Mouse (Mus musculus) urinary bladder, adult 18-20 months (tissue): ENCODE data around the gene 1700025B11Rik.
"Not testable (repeated sequence)": the region's sequence is repeated elsewhere in the genome, so short reads cannot be mapped to it uniquely, and the experiment has no call there.

Experiments
- DNase-seq, 2 experiments: peaks; one replicate each; pipeline ENCODE4 v3.0.0; 2022; ENCODE audit warnings: low spot score in 2 of 2, mixed read lengths in 2 of 2

1700025B11Rik gene

DNA sequence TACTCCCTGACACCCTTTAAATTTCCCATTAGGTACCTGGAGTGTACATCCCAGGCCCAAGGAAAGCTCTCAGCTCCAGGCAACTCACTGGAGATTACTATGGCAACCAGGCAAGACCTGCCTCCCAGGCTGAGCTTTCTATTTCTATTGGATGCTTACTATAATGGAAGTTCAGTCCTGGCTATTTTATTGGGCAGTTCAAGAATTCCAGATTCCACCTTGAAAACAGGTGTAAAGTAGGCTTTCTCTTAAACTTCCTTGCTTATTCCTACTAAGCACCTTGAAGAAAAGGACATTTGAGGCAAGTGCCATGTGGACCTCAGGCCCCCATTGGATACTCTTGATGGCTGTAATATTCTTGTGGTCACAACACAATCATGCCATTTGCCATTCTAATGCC is at the start of gene 1700025B11Rik:
1700025B11Rik (minus strand) TSS at position 101 of the 400 bp plus-strand sequence.
- no peak for DNase-seq

DNA sequence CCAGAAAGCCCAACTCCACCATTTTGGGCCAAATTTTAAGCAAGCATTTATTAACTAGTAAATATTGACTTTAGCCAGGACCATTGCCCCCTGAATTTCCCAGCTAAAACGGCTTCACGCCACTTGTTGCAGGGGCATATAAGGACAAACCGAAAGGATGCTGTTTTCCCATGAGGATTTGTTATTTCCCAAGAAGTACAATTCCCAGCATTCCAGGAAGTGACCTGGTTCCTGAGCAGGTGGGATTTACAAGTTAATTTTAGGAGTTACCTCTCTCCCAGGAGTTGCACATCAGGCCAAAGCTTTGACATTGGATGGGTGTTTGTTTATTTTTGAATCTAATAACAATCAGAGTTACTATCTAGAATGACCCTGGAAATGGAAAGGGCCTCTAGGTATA is 44.4 kb upstream of the 1700025B11Rik start:
- no peak for DNase-seq

DNA sequence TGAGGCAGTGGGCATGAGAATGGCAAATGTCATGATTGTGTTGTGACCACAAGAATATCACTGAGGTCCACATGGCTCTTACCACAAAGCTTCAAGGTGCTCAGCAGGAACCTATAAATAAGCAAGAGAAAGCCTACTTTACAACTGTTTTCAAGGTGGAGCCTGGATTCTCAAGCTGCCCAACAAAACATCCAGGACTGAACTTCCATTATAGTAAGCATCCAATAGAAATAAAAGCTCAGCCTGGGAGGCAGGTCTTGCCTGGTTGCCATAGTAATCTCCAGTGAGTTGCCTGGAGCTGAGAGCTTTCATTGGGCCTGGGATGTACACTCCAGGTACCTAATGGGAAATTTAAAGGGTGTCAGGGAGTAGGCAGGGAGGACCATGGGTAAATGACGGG is 37.3 kb upstream of the 1700025B11Rik start, which contains the start of gene Gm36245:
Gm36245 (plus strand) TSS at position 301 of the 400 bp plus-strand sequence.
- no peak for DNase-seq

DNA sequence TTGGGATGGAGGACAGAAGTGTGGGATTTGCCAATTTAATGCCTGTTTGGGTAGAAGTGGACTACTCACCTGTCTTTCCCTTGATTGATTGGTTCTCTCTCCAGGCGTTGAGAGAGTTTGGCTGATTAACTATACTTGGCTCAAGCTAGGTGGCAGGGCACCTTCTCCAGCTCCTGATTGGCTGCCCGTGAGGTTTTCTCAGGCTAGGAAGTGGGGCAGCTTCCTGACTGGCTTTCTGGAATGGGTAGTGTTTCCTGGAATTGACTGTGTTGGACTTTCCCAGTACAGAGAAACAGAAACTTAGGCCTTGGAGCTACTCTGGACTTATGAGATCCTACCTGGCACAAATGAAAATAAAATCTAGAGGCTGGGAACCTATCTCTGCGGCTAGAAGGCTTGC is 36.7 kb upstream of the 1700025B11Rik start:
- DNase-seq, result no peak

DNA sequence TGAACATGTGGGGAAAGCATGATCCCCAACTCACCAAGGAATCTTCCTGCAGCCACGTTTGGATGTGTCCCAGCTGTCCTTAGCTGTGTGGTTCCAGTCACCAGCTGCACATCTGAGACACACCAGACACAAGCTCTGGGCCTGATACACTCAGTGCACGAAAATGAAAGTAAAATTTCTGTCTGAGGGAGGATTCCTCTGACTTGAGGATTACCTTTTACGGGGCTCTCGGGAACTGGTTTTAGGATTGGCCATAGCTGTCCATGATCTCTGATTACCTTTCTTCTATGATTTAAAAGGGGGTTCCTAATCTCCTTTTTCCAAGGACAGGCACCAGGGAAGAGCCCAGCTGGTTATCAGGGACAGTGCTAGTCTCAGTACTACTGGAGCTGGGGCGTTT is 34.3 kb upstream of the 1700025B11Rik start, which contains the start of gene Apol10b:
Apol10b (minus strand) TSS at position 165 of the 400 bp plus-strand sequence.
- DNase-seq, result no peak

DNA sequence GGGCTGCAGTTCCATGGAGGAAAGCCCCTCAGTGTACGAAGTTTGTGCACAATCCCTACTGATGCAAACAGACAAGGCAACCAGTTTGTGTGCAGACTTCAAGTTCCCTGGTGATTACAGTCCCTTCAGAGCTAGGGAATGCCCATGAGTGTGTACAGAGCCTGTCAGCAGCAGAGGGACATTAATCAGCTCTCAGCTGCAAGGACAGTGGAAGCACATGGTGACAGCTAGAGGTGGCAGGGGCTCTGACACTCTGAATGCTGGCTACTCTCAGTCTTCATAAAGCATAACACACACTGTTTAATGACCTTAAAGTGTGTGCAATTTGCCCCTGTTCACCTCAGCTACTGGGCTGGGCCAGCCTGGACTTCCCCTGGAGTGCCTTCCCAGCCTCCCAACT is 31.9 kb upstream of the 1700025B11Rik start:
- no peak for DNase-seq

DNA sequence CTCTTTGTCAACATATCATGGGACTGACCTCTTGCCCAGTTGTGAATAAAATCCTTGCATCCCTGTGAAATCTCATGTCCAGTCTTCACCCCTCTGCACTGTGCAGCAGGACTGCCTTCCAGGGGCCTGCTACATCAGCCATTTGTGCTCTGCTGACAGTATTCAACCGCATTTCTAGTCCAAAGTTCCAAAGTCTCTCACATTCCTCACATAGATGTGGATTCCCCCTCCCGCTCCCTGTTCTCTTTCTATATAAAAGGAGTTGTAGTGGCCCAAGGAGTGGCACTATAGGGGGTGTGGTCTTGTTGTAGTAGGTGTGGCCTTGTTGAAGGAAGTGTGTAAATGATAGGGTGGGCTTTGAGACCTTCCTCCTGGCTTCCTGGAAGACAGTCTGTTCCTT is 29.2 kb upstream of the 1700025B11Rik start:
- DNase-seq, result no peak

DNA sequence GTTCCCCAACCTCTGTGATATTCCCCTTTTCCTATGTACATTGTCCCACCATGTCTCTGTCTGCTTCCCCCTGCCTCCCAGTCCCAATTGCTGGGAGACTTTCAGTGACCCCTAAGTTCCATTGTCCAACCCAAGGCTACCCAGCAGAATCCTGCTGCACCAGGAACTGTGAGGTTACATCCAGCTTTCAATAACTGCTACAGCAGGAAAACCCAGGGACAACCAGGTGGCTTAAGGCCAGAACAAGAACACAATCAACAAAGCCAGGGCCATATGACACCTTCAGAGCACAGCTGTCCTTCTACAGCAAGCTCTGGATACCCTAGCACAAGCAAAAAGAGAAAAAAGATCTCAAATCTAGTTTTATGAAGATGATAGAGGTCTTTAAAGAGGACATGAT is 27.3 kb upstream of the 1700025B11Rik start:
- DNase-seq, result no peak

DNA sequence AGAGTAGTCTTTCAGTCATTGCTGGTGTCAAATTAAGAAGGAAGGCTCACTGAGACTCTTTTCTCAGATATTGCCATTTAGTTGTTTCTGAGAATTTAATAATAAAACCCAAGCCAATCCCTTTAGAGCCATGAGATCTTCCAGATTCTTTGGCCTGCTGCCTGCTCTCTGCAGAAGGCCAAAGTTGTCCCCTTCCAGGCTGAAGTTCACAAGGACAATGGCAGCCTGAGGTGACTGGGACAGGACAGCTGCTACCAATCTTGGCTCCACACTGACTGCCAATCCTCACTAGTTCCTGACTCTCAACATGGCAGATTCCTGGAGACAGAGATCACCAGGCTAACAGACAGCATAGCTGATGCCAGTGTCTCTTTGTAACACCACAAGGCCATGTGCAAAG is 25.3 kb upstream of the 1700025B11Rik start:
- DNase-seq, result no peak

DNA sequence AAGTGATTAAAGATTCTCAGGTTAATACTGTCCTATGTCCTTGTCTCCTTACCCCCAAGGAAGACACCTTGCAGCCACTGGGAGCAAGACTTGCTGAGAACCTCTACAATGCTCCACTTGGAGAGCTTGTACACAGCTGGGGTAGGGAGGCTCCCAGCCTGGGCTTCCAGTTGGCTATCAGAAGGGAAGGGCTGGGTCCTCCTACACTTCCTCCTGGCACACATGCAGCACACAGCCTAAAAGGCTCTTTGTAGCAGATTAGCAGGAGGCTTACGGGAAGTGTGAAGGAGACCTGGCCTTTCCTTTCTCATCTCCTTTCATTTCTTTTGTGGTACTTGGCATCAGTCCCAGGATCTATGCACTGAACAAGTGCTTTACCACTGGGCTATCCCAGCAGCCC is 20.0 kb upstream of the 1700025B11Rik start:
- peak in 1 of 2 experiments; percentile 8 for DNase-seq

DNA sequence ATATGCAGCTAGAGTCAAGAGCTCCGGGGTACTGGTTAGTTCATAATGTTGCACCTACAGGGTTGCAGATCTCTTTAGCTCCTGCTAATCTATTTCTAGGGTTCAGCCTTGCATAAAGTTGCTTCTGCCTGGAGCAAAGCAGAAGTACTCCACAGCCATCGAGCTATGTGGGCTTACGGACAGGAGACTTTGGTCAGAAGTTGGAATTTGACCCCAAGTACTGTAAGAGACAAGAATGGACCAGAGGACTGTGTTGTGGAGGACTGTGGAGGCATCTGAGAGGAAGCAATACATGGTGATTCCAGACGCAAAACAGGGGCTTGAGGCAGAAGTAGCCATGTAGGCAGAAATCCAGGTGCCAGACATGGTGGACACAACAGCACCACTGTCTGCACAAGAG is 17.6 kb upstream of the 1700025B11Rik start:
- DNase-seq, result no peak

DNA sequence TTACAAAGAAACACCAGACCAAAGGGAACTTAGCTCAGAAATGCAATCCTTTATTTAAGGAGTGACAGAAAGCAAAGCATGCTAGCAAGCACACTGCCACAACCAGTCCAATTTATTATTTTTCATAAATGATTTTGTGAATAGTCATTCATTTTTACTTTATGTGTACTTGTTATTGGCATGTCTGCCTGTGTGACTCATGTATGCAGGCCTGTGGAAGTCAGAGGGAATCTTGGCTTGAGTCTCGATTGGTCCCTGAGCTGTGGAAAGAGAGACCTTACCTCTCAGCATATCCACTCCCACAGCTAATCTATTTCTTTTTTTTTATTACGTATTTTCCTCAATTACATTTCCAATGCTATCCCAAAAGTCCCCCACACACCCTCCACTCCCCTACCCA is 17.1 kb upstream of the 1700025B11Rik start:
- DNase-seq, result no peak

DNA sequence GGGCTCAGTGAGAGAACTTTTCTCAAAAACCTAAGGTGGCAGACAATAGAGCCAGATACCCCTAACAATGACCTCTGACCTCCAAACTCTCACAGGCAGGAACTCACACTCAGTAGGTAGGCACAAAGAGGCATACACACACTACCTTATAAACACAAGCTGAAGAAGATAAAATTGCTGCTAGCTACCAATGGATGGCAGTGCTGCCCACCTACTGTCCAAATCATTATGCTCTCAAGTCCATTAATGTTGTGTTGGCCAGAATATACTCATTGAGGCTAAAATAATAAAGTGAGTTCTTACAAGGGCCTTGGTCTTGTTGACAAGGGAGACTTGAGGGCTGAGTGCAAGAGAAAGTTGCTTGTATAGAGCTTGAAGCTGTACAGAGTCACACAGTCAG is 1.5 kb upstream of the 1700025B11Rik start:
- DNase-seq, result no peak

DNA sequence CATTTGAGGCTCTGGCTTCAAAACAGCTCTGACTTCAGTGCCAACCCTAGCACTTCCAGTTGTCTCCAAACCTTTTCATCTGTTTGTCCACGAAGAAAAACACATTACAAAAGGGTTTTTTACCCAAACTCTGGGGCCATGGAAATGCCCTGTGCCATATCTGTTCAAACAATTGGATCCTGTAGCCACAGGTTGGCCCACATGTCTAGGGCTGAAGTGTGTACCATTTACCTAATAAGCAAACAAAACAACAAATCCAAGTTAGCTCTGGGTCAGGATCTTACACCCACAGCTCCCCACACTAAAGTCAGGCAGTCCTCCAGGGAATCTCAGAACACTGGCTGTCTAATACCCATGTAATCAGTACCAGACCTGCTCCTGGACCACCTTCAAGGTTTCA is 22.5 kb downstream of the 1700025B11Rik start:
- not testable (repeated sequence) for DNase-seq

DNA sequence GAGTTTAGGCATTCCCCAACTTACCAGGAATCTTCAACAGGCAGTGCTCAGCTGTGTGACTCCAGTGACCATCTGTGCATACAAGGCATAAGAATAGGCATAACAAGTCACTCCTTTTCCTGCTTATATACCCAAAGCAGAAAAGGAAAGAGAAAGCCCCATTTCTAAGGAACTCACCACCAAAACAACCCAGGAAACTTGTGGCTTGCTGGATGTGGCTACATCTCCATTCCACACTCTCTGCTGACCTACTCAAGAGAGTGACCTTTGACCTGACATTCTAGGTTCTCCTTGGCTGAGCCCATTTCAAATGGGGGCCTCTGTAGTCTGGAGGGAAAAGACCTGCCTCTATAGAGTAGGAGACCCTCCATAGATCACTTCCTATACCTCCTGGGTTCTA is 28.5 kb downstream of the 1700025B11Rik start, which contains the start of gene Apol7c:
Apol7c (minus strand) TSS at position 101 of the 400 bp plus-strand sequence.
- DNase-seq, result no peak

DNA sequence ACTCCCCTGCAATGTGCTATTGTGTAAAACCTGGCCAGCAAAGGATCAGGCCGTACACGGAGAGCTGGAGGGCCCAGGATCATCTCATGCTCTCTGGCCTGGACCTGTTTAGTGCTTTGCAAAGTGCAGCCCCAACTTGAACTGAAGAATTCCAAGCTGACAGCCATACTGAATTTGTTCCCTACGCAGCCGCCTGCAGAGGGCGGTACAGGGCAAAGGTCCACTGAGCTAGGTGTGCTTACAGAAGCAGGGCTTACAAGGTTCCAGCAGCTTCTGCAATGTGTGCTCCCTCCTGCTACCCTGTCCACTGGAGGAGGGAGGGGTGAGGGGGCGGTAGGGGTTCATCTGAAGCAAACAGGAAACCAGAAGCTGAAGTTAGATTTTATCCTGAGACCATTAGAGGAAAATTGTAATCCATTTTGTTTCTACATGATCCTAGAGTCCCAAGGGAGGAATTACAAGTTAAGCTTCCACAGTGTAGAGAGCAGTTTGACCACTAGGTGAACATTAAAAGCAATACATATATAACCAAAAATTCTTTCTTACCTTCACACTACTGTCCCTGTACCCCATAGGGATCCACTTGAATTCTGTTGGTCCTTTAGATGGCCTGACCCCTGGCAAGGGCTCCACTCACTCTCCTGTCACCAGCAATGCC is 38.4 kb downstream of the 1700025B11Rik start:
- peak; percentile 19 to 32 for DNase-seq

DNA sequence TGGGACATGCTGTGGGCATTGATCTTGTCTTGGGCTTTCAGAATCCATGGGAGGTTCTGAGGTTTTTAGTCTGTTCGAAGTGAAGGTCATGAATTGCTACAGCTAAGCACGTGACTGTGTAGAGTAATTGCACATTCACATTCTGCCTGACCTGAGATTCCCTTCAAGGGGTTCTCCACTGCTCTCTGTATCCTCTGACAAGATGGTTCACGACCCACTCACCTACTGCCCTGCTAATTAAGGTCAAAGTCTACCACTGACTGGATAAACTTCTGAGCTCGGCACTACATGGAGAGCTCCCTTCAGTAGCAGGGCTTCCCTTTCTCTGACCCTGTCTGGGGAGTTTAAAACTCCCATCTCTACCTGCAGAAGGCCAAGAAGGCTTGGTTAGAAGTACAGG is 41.1 kb downstream of the 1700025B11Rik start:
- DNase-seq, result not testable (repeated sequence)
